Mouse (Mus musculus) T-helper 2 cell (primary cell): ENCODE results near the gene Rnf123.

Experiments used
- in situ Hi-C: fragments of 300-600 bp; cut with MboI, MseI; formaldehyde crosslinking; loops from one replicate; pipeline ENCODE4 v1.15.1; 2025; ENCODE audit warnings: high pct_unique_total_duplicates

Gene Rnf123

DNA sequence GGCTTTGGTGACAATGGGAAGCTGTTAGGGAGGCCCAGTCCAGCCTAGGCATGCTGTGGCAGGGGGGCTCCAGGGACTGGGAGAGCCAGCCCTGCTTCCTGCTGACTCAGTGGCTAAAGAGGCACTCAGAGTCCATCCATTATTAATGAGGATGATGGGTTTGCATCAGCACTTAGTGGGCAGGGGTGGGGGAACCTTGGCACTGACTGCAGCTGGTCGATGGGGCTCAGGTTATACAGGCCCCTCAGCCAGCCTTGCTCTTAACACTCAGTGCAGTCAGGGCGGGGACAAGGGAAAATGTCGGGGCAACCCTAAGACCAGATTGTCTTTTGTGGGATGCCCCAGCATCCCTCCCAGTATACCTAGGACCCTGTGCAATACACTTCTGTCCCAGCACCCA lies 21.0 kb downstream of the Rnf123 start:
- in situ Hi-C loops: no loop called here

GRCm38 (mm10) chr9:108058291-108058690 lies 24.9 kb downstream of the Rnf123 start:
- in situ Hi-C loops: loop anchor here (5.0 kb wide), 1 partner anchor 91 kb away; no protein-coding TSS in a partner anchor

GRCm38 (mm10) chr9:108057262-108057562 lies 25.9 kb downstream of the Rnf123 start:
- in situ Hi-C loops: loop anchor here (5.0 kb wide), 1 partner anchor 90 kb away; no protein-coding TSS in a partner anchor

DNA sequence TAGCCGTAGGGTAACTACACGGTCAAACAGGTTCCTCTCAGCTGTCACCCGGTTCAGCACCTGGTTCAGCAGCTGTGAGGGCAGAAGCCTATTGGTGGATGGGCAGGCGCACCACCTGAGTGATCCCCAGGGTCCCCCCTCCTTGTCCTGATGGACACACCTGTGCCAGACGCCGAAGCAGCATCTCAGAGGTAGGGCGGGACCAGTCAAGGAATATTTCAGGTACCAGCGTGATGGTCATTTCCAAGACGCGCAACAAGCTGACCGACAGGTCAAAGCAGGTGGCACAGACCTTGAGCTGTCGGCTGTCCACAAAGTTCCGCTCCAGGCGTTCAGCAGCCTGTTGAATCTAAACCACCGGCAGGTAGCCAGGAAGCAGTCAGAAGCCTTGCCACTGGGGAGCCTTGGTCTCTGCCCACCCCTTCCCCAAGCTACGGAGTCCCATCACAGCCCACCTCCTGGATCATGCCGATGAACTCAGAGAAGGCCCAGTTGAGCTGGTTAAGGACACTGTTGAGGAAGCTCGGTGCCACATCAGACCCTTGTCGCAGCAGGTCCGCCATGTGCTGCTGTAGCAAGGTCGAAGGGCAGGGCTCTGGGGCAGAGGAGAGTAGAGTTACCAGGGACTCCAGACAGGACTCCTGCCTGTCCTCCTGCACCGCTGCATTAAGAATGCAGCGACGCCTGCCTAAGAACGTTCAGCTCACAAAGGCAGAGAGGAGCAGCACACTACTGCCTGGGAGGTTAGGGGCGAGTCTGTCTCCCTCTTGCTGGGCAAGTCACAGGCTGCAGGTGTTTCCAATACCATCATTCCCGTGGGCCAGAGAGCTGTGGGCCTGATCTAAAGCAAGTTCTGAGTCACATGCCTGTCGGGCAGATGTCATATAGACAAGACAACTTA lies 26.5 kb downstream of the Rnf123 start:
- in situ Hi-C loops: loop anchor here (5.0 kb wide), 1 partner anchor 89 kb away; no protein-coding TSS in a partner anchor

- in situ Hi-C loops: loop anchor here (5.0 kb wide), 1 partner anchor 88 kb away; no protein-coding TSS in a partner anchor
These were observed 27.4 kb downstream of the Rnf123 start for GRCm38 (mm10) chr9:108055661-108056237.

DNA sequence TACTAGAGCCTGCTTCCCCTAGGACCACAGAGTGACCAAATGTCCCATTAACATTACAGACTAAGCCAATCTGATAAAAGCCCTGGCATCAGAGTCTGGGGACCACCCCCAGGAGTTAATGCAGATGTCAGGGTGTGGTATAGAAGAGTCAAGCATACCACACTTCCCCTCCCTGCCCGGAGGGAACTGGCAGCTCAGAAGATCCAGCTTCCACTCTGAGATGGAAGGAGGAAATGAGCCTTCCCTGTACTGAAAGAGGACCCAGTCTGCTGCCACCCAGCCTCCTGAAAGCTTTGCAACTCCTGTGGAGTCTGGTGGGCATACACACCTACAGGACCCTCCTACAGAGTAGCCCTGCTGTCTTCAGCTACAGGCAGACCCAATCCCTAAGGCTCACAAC lies 28.1 kb downstream of the Rnf123 start:
- in situ Hi-C loops: loop anchor here (5.0 kb wide), 1 partner anchor 88 kb away; no protein-coding TSS in a partner anchor

- in situ Hi-C loops: loop anchor here (5.0 kb wide), 1 partner anchor 87 kb away; no protein-coding TSS in a partner anchor
These were observed 28.7 kb downstream of the Rnf123 start for GRCm38 (mm10) chr9:108054331-108055040.

DNA sequence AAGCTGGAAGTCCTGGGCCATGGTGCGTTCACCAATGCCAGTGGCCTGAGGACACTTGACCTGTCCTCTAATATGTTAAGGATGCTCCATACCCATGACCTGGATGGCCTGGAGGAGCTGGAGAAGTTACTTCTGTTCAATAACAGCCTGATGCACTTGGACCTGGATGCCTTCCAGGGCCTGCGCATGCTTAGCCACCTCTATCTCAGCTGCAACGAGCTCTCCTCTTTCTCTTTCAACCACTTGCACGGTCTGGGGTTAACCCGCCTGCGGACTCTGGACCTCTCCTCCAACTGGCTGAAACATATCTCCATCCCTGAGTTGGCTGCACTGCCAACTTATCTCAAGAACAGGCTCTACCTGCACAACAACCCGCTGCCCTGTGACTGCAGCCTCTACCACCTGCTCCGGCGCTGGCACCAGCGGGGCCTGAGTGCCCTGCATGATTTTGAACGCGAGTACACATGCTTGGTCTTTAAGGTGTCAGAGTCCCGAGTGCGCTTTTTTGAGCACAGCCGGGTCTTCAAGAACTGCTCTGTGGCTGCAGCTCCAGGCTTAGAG lies 29.4 kb downstream of the Rnf123 start:
- in situ Hi-C loops: no loop called here

DNA sequence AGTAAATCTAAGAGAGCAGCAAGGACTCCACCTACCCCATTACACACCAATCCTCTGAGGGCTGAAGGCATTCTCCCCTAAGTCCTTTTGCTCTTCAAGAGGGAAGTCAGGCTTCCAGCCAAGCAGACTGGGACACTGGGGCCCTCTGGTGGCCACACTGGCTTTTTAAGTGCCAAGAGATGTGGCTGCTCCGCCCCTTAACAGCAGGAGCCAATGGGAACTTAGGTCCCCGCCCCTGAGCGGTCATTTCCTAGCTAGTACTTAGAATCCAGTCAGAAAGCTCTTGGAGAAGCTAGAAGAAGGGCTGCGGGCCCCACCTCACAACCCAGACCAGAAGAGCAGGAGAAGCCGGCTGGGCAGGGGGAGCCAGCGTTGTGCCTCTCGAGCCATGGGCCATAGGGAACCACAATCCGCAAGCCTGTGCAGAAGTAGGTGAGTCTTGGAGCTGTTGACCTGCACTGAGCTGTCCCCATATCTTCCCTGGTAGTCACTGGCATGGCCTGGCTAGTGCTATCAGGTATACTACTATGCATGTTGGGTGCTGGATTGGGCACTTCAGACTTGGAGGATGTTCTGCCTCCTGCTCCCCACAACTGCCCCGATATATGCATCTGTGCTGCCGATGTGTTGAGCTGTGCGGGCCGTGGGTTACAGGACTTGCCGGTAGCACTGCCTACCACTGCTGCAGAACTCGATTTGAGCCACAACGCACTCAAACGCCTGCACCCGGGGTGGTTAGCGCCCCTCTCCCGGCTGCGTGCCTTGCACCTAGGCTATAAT lies 30.1 kb downstream of the Rnf123 start, which contains the start of gene Amigo3:
Gene Amigo3 (plus strand): TSS at position 275 of the 780 bp plus-strand sequence.
- in situ Hi-C loops: no loop called here

- in situ Hi-C loops: no loop called here
These were observed 30.7 kb downstream of the Rnf123 start for GRCm38 (mm10) chr9:108052411-108052810.

DNA sequence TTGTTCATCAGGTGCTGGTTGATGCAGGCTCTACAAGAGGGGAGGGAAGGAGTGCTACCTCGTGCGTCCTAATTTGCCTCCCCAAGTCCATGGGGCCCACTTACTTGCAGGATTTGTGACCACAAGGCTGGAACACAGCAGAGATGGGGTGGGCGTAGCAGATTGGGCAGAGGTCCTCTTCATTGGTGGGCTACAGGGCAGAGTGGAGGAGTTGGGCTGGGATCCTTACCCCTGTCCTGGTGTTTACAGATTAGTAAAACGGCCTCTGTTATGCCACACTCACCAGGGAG lies 31.3 kb downstream of the Rnf123 start:
- in situ Hi-C loops: no loop called here

DNA sequence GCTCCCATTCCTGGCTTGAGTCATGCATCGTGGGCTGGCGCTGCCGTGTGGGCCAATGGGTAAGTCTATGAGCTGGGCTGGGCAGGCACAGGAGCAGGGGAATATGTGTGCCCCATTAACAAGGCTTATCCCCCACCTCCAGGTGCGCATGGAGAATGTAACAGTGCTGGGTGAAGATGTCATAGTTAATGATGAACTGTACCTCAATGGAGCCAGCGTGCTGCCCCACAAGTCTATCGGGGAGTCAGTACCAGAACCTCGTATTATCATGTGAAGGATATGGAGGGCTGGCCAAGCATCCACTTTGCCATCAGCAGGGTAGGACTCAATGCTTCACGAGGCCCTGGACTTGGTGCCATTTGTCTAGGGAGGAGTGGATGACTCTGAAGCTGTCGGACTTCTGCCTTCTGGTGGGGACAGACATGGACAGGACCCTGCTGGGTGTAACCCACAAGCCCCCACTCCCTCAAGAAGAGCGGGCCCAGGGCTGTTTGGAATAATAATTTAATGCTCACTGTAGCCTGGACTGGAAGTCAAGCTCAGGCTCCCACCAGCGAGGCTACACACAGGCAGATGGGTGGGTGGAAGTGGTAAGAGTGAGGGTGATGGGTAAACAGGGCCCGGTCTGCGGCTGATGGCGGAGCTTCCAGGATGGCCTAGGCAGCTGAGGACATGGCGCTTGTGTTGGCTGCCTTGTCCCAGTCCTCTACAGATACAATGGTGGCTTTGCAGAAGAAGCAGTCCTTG lies 31.8 kb downstream of the Rnf123 start:
- in situ Hi-C loops: no loop called here

- in situ Hi-C loops: no loop called here
These were observed 33.4 kb downstream of the Rnf123 start for GRCm38 (mm10) chr9:108049561-108050251.

GRCm38 (mm10) chr9:108049016-108049455 lies 34.1 kb downstream of the Rnf123 start, which contains the start of gene Gmppb:
Gene Gmppb, plus strand, starts transcription at chr9:108049242.
- in situ Hi-C loops: no loop called here

GRCm38 (mm10) chr9:108048566-108048955 lies 34.6 kb downstream of the Rnf123 start:
- in situ Hi-C loops: no loop called here

DNA sequence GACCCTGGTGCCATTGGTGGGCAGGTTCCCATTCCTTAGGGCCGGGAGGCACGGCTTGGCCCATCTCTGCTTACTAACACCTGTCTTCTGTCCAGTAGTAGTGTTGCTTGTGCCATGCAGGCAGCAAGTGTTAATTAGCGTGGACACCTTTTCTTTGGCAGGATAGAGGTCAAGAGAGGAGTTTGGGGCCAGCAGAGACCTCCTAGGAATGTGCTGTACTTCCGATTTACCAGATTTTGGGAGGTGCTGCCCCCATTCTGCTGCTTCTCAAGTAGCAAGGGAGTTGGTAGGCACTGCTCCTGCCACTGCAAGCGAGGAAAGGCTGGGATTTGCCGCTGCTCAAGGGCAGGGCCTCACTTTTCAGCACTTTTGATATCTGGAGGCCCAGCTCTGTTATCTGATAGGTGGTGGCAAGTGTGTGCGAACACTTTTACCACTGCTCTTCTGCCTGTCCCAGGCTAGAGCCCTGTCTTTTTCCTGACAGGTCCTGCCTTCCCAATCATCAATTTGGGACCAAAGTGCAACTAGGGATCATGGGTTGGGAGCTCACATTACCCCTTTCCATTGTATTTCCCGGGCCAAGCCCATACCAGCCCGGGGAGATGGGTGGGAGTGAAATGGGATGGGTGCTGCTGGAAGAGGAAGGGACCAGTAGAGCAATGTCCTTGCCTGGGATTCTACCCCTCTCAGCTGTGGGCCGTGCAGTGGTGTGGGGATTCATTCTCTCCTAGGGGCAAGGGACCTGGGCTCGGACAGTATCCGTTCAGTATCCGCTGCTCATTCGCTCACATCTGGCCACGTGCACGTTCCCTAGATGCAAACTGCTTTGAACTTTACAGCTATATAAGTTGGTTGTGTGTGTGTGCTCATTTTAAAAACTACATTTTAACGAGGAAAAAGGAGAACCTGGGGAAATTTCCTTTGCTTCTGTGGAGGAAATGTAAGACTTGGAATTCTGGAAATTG lies 35.3 kb downstream of the Rnf123 start:
- in situ Hi-C loops: no loop called here

DNA sequence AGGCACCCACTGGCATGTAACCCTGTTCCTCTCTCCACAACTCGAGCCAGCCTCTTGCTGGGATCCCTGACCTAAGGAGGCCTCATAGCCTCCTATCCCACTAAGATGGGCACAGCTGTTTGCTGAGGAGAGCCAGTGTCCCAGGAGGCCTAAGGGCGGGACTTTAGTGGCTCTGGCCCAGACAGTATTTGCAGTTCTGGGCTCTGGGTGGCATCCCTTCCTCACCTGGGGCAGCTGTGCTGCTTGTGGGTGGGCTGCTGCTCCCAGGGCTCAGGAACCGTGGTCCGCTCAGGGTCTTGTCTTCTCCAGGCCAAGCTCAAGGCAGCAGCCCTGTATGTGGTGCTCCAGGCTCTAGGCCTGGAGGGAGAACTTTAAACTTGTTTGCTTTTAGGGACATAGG lies 36.6 kb downstream of the Rnf123 start:
- in situ Hi-C loops: no loop called here

GRCm38 (mm10) chr9:108044751-108045492 lies 38.2 kb downstream of the Rnf123 start:
- in situ Hi-C loops: no loop called here
